Mouse (Mus musculus) ES-Bruce4 (cell line): ENCODE measurements around the gene U2af1.

ENCODE experiments used
- CTCF ChIP-seq: IDR thresholded peaks from one replicate; pipeline ENCODE4 v1.8.1; 2011; ENCODE audit warnings: low read depth, low read length
- POLR2A ChIP-seq: IDR thresholded peaks from one replicate; pipeline ENCODE4 v1.8.1; 2011; ENCODE audit warnings: low read length; ENCODE audit not compliant: insufficient read depth

DNA sequence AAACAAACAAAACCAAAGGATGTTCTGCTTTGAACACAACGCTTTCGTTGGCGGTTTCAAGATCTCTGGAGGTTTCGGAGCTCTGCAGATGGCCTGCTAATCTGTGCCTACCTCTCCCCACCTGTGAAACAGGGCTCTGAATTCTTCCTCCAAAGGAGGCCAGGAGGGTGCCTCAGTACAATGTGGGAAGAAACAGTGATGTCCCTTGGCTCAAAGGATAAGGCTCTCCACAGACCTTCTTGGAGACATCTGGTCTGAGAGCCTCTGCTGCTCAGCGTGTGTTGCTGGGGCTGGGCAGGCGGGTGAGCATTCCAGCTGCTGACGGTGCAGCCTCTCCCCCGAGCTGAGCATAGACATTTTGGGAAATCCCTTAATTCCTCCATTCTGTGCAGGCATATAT lies 18.8 kb upstream of the U2af1 start, which contains the start of gene Cryaa:
- TF ChIP-seq POLR2A, result no peak
- no peak for TF ChIP-seq CTCF
